Mouse (Mus musculus): ENCODE results near the gene Gas2. TPM values are rescaled to one million over a fixed set of nuclear protein-coding genes. Genes with fewer than 3 reads are reported as not detected.
A peak's percentile ranks its signal among the peaks of the same experiment; 100 is the strongest.

The Gas2 gene
- total RNA-seq, 1 experiment from 2014 or later, result 40.1 TPM

DNA sequence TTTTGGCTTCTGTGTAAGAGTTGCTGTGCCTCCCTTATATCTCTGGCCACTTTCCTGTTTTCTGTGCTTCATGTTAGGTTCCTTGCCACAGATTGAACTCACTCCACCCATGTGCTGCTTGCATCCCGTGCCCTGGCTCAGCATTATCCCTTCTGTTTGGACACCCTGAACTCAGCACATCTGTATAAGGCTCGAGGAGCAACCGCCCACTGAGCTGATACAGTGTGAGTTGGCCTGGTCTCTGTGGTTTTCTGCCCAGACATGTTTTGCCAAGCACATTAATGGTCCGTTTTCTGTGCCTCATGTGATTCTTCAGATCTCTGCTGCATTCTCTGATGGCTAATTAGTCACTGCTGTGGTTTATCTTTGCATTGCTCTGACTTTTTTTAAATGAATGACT is 105.8 kb downstream of the Gas2 start:
- DNase-seq, result no peak

DNA sequence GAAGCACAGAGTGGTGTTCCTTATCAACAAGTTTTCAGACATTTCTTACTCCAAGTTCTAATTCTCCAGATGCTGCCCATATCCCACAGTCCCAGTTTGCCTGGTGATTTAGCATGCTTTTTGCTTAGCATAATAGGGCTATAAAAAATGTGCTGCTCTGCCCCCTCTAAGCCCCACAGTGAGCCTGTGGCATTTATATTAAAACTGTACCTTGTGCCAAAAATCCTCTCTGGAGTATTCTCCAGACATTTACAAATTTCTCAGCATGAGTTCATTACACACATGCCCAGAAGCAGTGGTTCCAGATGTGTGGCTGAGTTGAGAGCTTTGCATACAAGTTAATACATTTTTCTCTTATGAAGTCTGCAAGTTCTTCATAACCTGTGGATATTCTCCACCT is 107.6 kb downstream of the Gas2 start:
- DNase-seq, result no peak

DNA sequence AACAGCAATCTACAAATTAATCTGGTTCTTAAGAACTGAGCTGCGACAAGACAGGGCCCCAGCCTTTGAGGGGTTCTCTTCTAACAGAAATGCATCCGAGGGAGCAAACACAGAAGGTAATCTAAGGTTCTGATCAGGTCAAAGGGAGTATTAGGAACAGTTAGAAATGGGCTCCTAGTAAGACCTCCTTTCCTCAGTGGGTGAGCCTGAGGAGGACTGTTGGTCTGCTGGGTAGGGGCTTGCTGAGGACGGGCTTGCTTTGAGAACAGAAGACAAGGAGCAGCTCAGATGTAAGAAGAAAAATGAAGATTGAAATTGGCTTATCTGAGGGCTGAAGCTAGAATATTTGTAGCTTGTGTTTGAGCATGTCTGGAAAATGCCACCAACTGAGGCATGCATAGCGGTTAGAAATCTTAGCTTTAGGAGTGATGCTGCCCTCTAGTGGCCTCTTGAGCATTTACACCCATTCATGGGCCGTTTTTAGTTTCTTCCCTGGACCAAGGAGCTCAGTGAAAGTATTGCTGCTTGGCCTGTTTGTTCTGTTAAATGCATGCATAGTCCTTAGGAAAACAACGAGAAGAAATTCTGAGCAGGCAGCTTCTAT is 110.5 kb downstream of the Gas2 start:
- DNase-seq, result peak; percentile 34

DNA sequence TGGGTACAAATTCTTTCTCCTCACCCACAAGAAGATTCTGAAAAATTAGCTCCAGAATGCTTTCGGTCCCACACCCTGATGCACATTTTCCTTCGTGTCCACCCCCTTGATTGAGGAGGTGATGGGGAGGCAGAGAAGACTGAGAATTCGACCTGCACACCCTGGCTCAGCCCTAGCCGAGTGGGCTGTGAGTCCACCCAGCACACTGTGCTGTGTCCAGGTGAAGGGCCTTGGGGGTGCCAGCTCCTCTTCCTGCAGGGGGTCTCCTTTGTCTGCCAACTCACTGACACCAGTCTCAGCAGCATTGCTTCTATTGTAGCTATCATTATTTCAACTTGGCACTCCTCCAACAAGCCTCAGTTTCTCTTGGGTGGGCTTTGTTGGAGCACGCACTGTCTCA is 111.3 kb downstream of the Gas2 start:
- DNase-seq, result no peak

DNA sequence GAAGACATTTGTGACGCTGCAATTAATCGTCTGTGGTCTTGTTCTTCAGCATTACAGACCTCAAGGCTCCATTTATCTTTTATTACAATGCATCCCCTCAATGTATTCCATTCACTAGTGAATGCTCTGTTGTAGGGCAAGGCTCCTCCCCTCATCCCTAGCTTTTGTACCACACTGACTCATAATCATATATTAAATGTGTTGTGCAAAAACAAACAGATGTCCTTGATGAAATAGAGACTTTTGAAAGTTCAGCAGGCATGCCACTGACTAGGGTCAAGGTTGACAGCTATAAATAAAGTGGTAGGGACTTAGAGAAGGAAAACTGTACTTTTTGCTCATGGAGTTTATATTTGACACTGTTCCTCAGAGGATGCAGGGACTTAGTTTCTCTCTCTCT is 111.7 kb downstream of the Gas2 start:
- no peak for DNase-seq

DNA sequence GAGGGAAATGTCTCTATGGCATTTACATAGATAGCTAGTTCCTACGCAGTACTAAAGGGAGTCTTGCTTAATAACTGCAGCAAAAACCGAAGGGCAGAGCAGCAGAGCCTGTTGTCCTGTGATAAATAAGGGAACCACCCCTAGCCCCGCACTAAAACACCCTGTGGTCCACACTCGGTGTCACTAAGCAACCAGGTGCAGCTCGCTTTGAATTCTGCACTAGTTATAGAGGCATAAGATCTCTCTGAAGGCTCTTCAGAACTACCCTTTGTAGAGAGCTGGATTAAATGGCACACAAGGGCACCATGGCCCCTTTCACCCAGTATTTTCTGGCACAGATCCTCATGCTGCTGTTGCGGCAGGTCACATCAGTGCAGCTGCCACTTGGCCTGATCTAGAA is 113.4 kb downstream of the Gas2 start:
- no peak for DNase-seq

DNA sequence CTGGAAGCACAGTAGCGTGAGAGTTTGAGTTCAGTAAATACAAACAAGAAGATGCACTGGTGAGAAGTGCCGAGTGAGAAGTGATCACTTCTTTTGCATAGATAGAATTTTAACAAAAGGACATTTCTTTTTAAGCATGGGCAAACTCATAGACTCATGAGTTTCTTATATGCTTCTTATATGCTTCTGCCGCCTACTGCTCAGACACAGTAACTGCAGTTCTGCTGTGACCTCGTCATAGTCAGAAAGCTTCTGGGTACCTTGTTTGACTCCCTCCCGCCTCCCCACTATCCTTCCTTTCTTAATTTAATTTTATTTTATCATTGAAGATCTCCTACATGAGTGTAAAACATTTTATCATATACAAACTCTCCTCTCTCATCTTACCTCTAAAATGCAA is 117.5 kb downstream of the Gas2 start:
- no peak for DNase-seq

DNA sequence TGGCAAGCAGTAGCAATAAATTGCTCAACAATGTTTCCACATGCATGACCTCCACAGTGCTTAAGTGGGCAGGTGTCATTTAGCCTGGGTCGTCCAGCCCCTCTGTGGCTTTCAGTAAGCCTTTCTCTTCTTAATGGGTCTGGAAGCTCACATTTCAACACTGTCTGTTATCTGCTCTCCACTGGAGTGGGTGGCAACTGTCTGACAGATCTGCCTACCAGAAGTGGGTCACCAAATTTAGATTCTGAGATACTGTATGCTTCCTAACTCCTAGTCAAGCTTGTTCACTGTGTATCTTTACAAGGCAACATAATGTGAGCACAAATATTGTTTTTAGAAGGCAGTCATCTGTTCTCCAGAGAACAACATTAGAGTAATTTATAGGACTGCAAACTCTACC is 120.5 kb downstream of the Gas2 start:
- DNase-seq, result no peak

DNA sequence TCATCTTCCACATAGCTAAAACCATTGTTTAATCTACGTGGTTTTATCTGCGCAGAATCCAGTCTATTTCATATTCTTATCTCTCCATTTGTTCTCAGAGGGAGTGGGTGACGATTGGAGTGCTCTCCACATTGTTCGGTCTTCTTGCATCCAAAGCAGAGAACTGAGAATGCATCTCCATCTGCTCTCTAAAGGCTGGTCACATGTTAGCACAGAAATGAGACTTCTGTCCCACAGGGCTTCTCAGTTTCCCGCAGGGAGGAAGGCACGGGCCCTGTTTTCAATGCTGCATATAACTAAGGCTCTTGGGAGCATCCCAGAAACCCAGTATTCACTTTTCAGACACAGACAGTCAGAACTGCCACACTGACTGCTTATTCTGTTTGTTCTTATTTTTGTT is 123.9 kb downstream of the Gas2 start:
- DNase-seq, result no peak

DNA sequence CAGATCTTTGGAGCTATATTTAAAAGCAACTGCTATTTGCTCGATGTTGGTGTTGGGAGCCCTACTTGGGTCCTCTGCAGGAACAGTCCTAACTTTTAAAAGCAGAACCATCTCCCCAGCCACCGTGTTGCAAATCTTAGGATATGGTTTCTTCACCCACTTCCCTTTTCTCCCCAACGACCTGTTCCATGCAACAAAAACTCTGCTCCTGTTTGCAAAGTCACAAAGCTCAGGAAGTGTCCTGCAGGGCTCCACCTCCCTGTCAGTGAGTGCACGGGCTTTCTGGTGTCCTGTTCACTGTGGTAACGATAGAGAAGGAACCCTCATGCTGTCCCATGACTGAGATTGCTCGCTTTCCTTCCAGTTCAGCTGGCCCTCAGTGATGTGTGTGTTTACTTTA is 125.1 kb downstream of the Gas2 start:
- DNase-seq, result no peak

DNA sequence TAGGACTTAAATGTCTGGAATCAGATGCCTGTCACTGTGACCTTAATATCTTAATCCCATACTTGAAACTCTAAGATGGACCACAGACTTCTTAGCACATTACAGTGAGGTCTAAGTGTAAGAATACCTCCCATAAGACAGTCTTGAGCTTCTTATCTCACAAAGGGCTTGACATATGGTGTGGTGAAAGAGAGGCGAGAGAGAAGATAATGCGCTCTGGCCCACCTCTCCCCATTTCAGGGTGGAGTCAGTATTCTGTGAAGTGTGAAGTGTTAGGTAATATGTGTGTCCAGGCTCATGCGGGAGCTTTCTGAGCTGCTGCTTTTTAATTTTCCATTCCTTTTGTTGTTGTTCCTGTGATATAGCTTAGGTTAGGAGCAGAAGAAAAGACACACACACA is 129.2 kb downstream of the Gas2 start:
- no peak for DNase-seq

DNA sequence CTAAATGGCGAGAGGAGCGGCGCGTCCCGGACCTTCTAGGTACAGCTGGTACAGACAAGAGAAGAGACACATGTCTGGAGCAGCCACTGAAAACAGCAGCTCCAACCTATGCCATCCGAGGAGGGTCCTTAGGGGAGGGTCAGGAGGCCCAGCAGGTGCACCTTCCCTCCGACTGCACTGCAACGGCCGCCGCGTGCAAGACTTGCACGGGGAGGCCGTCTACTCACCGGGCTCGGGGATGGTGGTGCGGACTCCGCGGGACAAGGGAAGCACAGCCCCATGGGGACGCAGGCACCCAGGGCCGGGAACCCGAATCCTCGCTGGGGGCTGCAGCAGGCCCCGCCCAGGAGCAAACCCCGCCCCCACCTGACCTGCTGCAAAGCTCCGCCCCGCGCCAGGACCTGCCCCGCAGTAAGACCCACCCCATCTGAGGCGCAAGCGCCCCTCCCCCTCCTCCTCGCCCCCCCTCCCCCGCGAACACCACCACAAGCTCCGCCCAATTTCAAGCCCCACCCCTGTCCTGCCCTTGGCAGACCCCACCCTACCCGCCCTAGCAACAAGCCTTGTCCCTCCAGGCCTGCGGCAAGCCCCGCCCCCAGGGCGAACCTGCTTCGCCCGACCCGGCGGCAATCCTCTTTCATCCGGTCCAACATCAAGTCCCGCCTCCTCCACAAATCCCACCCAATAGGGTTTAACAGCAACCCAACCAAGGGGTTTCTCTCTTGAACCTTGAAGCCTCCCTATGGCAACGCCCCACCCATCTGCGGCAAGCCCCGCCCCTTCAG is 143.9 kb downstream of the Gas2 start, which contains the start of gene Svip:
Svip (minus strand) TSS at position 508 of the 785 bp plus-strand sequence.
- peak; percentile 86 for DNase-seq

DNA sequence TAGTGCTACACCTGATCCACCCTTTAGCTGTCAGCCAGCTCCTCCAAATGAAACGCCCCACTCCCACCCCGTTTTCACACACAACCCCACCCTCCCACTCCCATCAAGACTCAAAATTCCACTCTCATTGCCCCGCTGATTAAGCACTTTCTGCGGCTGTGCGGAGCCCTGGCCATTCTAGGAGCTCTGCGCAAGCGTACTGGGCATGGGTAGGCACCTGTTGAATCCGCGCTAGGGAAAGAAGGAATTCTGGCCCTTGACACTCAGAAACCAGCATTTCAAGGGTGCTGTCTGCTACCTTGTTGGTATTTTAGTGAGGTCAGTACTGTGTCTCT is 144.4 kb downstream of the Gas2 start:
- no peak for DNase-seq

DNA sequence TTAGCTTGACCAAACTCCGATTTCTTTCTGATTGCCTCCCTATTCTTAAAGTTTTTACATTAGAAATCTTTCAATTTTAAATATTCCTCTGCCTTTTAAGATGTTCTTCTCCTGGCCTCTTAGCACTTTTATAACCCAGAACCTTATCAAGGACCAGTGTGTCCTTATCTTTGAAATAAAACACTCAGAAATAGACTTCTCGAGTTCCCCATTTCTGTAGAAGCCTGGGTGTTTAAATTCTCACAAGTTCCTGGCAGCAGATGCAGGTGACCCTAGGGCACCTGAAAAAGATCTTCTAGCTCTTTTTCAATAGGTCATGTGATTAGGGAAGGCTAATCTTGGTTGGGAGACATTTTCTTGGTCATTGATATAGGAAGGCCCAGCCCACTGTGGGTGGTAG is 145.3 kb downstream of the Gas2 start:
- DNase-seq, result no peak

DNA sequence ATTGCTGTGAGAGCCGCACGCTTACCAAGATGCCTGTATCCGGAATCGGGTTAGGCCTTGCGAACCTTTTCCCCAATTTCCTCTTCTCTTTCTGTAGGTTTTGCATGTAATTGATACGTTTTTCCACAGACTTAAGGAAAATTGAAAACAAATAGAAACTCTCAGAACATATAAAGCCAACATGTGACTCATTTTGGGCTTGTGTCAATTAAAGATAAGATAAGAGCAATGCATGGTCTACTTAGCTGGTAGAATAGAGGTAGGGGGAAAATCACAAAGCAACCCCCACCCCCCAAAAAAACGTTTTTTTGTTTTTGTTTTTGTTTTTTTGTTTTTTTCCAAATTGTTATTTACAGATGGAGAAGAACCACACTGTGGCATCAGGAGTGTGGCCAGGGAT is 151.6 kb downstream of the Gas2 start:
- no peak for DNase-seq

DNA sequence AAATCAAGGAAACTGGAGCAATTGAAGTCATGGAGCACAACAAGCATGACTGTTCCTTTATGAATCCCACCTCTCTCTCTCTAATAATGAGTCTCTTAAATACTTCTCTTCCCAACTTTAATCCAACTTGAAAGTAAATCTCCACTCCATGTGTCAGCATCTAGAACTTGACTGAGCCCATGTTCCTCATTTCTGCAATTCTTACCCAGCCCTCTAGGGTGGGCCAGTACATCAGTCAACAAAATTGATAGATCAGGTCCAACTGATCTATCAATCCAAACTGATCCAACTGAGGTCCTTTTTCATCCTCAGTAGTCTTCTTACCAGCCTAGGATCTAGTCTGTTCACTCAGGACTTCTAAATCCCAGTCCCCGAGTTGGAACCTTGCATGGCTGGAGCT is 153.4 kb downstream of the Gas2 start:
- no peak for DNase-seq

DNA sequence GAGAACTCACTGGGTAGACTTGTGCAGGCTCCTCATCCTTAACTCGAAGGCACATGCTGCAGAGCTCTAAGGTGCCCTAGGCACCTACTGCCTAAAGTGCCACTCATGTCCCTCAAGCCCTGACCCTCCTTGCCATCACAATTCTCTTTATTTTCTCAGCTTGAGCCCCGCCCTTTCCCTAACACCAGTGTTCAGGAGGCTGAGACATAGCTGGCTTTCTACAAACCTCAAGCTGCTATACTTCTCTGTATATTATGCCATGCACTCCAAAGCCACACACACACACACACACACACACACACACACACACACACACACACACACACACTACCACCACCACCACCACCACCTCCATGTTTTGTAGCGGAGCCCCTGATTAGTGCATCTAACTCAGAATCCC is 153.8 kb downstream of the Gas2 start, which contains the start of gene 1700015G11Rik:
1700015G11Rik (minus strand) TSS at position 101 of the 400 bp plus-strand sequence.
- no peak for DNase-seq

DNA sequence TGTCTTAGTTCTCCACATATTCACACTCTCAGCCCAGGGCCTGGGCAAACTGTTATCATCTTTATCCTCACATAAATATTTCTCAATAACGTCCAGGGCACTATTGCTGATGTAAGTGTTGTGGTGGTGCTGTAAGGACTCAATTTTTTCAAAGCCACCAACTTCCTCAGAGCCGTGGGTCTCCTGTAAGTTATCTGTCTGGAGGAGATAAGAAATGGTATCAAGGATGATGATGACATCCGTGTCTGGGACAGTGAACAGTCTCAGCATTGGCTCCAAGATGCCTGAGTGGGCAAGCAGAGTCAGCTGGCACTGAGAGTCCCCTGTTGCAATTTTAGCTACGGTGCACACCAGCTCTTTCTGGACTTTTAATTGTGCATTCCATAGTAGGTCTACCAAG is 160.2 kb downstream of the Gas2 start:
- DNase-seq, result no peak

DNA sequence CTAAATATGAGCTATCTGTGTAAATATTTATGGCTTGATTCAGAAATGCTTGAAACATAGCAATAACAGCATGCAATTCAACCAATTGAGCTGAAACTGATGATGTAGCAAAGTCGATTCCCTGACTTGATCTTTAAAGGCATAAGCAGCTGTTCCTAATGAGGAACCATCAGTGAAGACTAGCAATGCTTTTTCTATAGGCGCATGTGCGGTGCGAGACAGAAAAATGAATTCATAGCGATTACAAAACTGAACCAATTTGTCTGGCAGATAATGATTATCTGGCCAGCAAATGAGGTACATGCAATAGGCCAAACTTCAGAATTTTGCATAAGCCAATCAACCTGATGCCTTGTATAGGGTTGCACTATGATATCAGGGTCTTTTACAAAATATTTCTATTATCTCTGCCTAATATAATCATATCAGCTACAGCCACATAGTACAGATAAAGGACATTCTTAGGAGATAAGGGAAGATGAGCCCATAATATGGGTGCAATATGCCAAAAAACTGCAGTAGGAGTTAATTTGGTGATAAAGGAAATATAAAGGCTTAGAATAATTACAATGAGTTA is 162.3 kb downstream of the Gas2 start:
- no peak for DNase-seq

DNA sequence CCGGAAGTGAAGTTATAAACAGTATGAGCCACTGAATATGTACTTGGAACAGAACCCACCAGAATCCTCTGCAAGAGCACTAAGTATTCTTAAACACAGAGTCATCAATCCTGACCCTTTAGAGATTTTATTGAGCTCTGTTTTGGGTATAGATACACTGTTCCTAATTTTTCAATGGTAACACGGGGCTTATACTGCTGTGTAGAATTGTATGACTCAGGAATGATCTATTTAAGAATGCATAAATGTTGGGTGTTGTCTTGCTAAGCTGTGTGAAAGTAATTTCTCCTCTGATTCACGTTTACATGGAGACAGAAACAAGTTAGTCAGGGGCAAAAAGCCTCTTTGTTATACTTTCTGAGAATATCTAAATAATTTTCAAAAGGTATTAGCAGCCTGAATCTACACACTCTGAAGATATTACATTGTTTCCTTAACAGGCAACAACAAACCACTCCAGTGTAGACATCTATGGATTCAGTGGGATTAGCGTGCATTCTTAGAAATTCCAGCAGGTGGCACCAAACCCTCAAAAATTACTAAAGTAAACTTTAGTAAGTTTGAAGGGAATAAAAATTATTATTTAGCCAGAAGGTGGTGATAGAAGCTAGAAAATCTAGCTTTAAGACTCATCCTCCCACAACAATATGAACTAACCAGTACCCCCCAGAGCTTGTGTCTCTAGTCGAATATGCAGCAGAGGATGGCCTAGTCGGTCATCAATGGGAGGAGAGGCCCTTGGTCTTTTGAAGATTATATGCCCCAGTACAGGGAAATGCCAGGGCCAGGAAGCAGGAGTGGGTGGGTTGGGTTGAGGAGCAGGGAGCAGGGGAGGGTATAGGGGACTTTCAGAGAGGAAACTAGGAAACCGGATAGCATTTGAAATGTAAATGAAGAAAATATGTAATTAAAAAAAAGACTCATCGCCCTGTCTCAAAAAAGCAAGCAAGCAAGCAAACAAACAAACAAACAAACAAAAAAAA is 176.1 kb downstream of the Gas2 start:
- peak; percentile 25 for DNase-seq
